Mouse (Mus musculus) retina, postnatal 1 day (tissue): ENCODE measurements at regions not wholly inside any gene's neighbourhood (a gene's known extent, or its start where the extent isn't known, plus 50 kb on each side); places are given as distances from the start of the nearest gene placed in this dataset.
A peak's percentile ranks its signal among the peaks of the same experiment; 100 is the strongest.

Experiments used
- DNase-seq: peaks from one replicate; pipeline ENCODE4 v3.0.0-alpha.2; 2012

GRCm38 (mm10) chr10:99417591-99417990 lies 154.6 kb downstream of the Dusp6 start:
- DNase-seq, result peak; percentile 22

DNA sequence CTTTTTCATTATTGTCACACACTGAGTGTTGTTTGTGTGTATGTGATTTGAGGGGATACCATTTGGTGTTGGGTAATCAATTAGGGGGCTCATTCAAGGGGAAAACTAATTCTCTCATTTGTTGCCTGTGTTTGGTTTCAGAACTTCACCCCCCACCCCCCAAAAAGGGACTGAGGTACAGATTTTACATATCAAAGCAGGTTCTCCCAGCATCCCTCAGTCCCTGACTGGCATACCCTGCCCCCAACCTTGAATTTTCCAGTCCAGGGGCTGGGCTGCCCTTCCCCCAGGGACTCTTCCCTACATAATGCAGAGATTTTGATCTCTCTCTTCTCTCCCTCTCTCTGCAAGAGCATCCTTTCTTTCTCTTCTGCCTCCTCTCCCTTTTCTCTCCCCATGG lies 155.5 kb downstream of the Dusp6 start:
- no peak for DNase-seq

DNA sequence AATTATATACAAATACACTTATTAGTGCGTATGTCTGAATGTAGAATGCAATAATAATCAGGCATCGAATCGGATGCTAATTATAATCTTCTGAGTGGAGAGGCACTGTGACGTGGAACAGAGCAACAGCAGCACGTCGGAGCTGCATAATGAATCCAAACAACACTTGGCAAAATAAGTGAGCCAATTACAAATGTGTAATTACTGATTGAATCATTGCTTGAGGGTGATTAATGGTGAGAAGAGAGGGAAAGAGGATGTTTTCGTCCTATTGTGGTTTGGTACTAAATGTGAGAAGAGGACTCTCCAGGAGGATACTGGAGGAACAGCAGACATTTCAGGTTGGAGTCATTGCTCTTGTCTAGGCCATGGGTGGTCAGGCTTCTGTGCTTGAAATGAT lies 156.5 kb downstream of the Dusp6 start:
- peak; percentile 14 for DNase-seq

DNA sequence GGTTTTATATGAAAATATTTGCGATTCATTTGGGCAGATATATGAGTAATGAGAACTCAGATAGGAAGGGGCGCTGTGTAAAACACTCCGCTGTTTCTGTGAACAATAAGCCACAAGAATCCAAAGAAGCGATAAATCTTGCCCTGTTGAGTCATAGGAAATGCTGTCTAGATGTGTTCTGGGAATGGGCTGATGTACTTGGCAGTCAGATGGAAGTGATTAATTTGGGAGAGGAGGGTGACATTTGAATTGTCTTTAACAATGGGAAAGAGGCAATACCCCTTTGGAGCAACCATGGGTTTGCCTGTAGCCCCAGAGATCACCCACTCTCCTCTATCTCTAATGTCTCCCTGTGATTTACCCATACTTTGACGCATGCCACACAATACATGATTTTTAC lies 160.4 kb downstream of the Dusp6 start:
- no peak for DNase-seq

DNA sequence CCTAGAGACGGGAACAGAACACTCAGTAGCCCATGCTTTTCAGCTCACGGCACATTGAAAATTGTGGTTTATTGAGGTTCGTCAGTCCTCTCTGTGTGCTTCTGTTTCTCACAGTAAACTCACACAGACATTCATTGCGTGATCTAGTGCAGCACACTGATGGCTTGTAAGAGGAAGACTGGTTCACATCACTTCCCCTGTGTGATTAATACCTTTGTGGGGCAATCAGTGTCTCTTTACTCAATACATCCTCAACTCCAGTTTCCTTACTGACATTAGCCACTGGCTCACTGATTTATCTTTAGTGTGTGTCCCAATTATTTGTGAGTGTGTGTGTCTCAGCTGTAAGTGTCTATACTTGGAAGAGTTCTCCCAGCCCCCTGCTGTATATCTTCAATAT lies 162.2 kb downstream of the Dusp6 start:
- DNase-seq, result no peak

DNA sequence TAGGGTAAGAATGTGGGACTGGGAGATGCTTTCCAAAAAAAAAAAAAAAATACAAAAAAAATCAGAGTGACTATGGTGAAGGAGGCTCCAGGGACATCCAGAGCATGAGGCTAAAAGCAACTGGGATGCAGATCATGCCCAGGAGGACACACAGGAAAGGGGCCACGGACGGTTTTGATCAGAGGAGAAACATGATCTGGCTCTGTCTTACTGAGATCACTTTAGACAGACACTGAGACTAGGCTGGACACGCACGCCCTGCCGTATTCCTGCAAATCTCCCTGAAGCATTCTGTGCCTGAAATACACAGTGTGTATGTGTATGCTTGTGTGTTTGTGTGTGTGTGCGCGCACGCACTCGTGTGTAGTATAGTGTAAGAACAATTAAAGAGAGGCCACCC lies 167.1 kb downstream of the Dusp6 start:
- no peak for DNase-seq

GRCm38 (mm10) chr10:99430669-99431561 lies 167.9 kb downstream of the Dusp6 start:
- DNase-seq, result peak; percentile 56

- DNase-seq, result no peak
Measured at GRCm38 (mm10) chr10:99437060-99437459, 174.0 kb downstream of the Dusp6 start.

DNA sequence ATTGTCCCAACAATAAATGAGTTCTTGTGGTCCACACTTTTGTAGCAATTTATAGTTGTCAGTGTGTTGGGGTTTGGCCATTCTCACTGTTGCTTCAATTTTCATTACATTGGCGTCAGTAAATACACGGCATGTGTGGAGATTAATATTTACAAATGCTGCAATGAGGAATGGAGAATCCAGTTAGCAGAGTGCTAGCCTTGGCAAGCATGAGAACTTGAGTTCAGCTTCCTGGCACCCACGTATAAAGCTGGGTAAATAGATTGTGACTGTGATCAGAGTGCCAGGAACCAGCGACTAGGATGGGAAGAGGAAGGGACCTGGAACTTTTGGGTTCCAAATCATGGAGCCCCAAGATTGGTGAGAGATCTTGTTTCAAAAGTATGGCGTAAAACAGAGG lies 177.1 kb downstream of the Dusp6 start:
- DNase-seq, result no peak

DNA sequence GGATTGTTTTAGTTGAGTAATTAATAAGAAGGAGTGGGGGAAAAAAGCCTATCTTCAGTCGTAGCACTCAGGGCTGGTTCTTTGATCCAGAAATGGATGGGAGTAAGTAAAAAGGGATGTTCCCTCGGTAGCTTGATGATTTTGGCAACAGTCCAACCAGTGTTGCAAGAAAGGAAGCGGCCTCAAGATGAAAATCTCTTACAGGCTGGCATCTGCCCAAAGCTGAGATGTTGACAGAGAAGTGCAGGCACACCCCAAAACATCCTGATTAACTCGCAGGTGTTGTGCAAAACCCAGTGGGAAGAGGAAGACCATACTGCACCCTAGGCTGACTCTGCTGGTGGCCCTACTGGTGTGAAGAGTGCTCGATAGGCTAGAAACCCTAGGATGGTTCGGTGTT lies 178.0 kb downstream of the Dusp6 start:
- peak; percentile 62 for DNase-seq

DNA sequence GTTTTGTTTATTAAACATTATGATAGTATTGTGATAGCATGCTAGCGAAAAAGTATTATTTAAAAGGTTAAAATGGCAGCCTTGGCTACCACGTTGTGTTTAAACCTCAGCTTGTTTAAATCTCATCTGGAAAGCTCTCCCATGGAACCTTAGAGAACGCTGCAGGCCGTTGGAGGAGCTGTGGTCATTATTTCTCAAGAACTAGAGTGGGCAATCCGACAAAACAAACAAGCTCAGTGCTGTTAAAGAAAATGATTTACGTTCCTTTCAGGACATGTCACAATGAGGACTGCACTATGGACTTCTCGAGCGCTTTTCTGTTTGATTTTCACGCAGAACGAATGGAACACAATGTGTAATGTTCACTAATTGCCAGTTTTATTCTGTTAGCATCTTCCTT lies 178.9 kb downstream of the Dusp6 start:
- DNase-seq, result no peak

GRCm38 (mm10) chr10:99443453-99444170 lies 180.6 kb downstream of the Dusp6 start:
- DNase-seq, result no peak

DNA sequence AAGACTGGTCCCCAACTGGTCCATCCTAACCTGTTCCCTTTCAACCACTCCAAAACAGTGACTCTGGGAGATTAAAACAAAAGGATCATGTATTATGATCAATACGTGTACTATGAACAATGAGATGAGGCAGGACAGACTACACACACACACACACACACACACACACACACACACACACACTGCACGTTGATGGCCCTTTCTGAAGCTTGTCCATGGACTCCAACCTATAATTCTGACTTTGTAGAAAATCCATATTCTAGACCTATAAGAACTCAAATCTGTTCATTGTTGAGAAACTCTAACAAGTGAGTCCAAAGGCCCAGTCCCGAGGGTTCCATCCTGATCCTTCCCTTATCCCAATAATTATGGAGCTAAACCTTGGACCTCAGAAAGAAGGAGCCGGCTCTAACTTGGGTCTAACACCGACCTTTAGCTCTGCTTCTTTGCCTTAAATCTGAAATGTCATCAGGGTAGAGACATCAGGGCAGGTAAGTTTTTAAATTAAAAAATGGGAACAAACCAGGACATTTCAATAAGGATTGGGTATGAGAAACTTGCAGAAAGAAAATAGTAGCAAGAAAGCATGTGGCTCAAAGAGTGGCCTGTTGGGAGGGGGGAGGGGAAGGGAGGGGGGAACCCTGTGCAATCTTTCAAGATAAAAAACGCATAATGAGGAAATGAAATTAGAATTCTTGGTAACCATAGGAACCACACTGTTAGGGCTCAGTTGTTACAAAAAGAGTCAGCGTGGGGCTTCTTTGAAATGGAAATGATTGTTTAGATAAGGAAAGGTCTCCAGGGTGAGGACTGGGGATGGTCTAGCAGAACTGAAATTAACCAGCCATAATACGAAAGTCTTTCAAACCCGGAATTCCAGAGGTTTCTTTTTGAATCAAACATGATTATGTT lies 187.9 kb downstream of the Dusp6 start:
- DNase-seq, result no peak

DNA sequence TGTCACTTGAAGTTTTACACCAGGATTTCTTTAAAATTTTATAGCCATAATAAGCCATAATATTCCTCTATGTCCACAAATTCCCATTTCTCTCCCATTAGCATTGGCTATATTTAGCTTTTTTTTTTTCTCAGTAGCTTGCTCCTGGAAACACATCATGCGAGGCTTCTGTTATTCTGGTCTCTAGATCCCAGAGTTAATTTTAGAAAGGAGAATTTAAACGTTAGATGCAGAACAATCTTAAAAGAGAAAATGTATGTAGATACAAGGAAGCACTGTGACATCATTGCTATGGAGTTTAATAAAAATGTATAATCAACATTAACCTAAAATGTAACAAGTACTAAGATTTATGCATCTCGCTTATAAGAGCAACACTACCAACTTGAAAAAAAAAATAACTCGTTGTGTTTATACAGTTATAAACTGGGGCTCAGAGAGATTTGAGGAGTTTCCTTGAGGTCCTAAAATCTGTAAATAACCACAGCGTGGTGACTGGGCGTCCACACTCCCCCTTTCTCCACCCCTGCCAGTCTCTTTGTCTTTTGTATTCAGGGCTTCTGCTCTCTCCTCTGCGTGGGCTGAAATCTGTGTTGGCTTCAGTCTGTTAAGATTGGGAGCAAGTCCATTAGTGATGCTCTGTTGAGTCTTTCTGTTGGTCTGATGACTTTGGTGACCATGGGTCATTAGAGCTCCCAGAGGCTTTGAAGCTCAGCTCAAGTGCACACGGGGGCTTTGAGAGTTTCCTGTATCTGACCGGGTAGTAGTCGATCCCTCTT lies 188.8 kb downstream of the Dusp6 start:
- peak; percentile 80 for DNase-seq

DNA sequence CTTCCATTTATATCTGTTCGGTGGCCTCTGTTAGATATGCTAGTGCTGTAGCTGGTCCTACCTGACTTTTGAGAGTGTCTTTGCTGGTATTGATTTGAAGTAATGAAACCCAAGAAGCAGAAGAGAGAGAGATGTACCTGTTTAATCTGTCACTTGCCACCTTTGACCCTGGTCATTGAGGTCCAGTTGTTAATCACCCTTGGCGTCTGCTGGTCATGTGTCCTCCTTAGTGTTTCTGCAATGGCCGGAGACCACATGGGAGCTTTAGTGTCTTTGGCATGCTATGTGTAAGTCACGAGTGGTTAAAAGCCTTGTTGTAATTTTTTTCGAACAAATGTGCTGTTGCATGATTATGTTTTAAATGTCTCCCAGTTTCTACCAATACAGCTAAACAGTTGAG lies 193.1 kb downstream of the Dusp6 start:
- DNase-seq, result no peak

DNA sequence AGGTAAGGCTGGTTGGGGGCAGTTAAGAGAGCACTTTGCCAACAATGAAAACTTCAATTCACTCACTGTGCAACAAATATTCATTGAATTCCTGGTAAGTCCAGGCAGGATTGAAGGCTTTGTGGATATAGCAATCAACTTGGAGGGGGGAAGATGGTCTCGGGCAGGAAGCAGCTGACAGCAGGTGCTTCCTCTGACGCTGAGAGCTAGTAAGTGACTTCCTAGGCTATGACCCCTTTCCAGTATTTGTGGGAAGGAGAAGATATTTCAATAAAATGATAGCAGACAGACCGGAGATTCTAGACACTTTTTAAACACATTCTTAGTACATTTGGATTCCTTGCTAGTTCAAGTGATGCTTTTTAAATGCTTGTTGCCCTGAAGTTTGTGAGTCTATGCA lies 195.0 kb downstream of the Dusp6 start:
- DNase-seq, result no peak

- no peak for DNase-seq
Measured at GRCm38 (mm10) chr10:99459171-99459660, 196.2 kb downstream of the Dusp6 start.

DNA sequence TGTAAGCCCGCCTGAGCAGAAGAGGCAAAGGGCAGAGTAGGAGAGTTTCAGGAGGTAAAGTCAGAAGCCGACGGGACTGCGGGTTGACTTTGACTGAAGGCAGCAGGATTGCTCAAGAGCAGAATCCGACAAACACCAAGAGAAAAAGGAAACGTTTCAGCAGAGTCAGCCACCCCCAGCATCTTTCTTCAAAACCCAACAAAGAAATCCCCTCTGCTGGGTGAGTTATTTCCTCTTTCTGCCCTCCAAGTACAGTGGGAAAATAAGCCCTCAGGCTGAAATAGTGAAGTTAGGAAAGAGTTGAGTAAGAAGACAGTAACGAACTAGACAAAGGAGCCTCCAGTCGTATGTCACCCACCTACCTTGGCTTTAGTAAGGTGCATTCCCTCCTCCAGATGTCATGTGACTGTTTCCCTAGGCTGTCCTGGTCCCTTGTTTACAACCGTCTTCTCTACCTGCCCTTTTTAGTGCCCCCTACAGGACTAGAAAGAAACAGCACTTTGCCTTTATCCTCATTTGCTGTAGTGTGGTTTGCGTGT lies 196.9 kb downstream of the Dusp6 start:
- peak; percentile 50 for DNase-seq

DNA sequence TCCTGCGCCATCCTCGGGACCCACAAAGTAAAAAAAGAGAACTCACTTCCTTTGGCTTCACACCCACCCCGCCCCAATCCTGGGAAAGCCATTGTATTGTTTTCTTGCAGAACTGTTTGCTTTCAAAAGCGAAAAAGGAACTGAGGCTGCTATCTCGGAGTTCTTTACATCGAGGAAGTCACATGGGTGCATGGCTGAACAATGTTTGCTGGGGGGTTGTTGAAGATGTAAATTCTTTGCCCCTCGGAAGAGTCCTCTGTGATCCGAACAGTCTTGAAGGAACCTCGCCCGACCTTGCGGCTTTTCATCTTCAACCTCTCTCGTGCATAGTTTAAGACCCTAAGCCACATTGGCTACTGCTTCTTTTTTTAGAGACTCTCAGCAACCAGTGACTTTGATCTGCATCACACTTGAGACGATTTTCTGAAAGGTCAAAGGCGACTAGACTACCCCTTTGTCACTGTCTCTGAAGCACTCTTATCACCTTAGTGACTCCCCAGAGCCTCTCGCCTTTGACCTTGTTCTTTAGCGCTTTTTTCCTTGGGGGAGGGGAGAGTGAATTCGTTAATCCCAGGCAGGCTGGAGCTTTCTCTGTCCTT lies 197.9 kb downstream of the Dusp6 start:
- peak; percentile 70 for DNase-seq

DNA sequence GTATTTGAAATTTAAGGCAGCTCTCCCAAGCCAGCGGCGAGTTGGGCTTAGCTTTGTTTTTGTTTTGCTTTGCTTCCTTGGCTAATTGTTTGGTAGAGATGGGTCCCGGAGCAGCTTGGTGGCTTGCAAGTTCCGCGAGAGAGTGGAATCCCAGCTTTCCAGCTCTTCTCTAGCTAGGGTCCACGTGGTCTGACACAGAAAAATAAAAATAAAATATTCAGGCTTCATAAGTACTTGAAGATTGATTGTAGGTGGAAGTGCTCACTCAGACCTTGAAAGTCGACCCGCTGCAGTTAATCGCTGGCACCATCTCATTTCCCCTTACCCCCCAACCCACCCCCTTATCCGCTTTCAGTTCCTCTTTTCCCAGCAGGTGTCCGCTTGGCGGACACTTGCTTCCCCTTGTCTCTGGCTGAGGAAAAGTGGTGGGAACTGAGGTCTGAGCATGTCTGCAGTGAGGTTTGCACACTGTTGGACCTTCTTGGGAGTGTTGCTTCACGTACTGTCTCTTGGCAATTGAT lies 198.5 kb downstream of the Dusp6 start:
- no peak for DNase-seq

DNA sequence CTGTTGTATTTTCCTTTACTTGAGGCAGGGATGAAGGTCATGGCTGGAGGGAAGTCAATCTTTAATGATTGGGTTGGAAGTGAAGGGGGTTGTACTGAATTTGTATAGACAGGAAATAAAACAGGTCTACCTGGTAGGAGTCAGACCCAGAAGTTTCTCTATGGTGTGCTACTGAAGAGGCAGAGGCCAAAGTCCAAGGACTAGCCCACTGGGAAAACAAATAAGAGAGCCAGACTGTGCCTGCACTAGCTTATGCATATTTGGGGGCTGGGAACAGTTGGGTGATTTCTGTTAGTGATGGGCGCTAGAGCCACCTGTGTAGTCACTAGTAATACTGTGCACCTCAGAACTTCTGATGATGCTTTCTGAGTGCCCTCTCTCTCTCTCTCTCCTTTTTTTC lies 203.7 kb downstream of the Dusp6 start:
- DNase-seq, result no peak
